Mouse (Mus musculus): ENCODE measurements around the gene Arhgef26.

The Arhgef26 gene

DNA sequence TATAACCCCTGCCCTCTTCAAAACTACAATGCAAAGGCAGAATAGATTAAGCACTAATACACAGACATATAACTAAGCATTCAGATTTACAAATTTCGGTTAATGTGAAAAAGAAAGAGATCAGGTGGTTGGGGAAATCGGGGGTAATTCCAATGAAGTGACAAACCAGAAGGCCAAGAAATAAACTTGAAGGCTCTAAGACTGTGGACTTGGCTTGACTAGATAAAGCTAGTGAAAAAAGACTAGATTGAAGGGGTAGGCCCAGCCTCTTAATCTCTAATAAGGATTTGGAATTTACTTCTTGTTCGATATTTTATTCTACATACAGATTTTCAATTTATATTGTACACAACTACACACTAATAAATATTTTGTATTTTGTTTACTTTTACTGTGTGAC lies at the start of gene Arhgef26:
Gene Arhgef26 (plus strand): TSS at position 301 of the 400 bp plus-strand sequence.
- DNase-seq = no peak

DNA sequence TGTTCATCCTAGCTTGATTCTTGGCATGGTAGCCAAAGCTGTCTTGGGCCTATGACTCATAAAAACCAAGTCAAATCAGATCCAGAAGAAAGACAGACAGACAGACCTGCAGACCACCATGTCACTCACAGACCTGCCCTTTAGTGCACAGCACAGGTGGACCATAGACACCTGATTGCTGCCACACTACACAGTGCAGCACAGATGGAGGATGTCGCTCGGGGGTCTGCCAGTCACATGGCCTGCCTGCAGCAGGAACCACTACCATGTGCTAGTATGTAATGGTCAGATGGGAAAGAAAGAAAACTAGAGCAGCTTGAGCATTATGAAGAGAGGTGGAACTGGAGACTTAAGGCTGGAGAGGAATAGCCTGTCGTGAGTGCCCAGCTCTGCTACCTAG lies 27.7 kb upstream of the Arhgef26 start:
- no peak for DNase-seq

DNA sequence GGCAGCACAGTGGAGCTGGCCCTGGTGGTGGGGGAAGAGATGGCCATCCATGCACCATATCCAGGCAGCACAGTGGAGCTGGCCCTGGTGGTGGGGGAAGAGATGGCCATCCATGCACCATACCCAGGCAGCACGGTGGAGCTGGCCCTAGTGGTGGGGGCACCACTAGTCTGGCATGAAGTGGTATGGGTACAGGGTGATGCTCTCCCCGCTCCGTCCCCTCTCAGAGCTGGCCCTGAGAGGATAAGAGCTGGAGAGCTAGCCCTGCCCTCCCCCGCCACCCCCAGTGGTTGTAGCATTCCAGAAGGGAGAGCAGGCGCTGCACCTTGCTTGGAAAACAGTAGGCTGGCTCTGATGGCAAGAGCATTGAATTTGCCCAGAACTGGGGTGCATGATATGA lies 26.9 kb upstream of the Arhgef26 start:
- no peak for DNase-seq

DNA sequence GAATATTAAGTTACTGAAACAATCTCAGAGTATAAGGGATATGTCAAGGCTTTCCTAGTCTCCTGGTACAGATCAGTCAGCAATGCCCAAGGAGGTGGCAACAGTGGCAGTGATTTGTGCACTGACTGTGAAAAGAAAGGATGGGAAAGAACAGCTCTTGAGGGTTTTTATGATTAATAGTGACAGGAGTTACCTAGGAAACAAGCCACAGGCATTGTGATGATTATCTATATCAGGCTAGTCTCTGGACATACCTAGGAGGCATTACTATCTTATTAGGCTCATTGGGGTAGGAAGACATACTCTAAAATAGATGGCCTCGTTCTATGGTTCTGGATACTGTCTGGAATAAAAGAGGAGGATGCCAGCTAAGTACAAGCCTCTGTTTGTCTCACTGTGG lies 13.4 kb upstream of the Arhgef26 start:
- DNase-seq = no peak

DNA sequence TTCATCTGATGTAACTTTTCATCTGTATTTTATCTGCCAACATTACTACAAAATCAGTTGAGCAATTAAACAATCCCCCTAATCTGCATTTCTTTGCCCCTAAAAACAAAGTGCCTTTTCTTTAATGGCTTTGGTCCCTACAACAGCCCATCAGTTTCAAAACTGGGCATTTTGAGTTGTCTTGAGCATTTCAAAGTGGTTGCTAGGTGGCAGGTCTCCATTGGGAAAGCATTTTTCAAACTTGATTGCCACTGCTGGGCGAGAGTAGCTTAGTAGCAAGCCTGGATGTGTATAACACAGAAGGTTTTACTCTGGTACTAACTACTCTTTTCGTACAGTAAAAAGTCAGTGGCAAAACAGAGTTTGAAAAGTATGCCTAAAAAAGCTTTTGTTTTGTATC lies 10.2 kb upstream of the Arhgef26 start:
- no peak for DNase-seq

DNA sequence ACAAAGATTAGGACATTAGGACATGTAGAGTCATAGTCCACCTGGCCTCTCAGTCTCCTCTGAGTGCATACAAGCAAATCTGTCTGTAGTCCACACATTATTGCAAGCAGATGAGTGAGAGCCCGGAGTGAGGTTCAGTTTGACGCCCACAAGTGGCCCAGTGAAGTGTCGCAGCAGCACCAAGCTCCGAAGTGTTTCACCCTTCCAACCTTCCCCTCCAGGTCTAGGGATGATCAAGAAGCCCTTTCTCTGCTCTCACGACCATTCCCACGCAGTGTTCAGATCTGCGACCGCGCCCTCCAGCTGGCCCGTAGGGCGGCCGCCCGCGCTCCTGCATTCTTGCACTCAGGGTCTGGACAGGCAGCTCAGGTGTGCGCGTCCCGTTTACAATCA lies 313 bp downstream of the Arhgef26 start:
- no peak for DNase-seq

DNA sequence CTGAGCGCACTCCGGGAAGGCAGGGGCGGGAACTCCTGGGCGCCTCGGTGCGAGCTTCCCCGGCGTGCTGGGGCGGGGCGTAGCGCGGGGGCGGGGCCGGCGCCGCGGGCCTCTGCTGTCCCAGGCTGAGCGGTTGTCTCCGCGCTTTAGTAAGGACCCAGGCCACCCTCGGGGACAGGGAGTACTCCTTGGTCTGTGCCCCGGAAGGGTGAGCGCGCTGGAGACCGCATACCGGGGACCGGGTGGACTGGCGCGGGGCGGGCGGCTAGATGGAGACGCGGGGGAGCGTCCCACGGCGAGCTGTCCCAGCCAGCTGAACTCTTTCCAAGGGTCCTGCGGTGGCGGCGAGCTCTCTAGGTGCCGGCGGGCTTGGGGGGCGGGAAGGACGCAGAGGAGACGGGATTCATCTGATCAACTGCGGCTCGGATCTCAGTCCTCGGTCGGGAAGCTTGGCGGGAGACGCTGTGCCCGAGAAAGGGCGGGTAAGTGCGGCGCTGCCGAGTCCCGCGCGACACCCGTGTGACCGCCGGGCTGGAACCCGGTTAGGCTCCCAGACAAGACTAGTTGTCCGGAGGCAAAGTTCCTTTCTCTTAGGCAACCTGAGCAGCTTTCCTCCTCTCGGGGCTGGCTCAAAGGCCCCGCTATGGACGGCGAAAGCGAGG lies 841 bp downstream of the Arhgef26 start:
- peak; percentile 32 to 33 for DNase-seq

DNA sequence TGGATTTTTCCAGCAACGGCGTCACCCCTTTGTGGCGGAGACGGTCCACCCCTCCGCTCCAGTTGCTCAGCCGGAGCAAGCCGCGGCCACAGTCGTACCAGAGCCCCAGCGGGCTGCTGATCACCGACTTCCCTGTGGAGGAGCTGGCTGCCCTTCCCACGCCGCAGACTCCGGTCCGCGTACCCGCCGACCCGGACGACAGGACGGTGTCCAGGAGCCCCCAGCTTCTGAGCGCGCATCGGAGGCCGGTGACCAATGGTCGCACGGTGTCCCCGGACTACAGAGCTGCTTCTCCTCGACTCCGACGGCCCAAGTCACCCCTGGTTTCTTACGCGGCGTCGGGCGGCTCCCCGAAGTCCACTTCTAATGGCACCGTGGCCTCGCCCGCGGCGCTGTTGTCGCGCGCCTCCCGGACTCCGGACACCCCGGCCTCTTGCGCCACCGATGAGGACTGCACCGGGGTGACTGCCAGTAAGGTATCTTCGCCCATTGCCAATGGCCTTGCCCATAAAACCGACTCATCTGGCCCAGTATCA lies 1.4 kb downstream of the Arhgef26 start:
- peak; percentile 27 to 31 for DNase-seq

DNA sequence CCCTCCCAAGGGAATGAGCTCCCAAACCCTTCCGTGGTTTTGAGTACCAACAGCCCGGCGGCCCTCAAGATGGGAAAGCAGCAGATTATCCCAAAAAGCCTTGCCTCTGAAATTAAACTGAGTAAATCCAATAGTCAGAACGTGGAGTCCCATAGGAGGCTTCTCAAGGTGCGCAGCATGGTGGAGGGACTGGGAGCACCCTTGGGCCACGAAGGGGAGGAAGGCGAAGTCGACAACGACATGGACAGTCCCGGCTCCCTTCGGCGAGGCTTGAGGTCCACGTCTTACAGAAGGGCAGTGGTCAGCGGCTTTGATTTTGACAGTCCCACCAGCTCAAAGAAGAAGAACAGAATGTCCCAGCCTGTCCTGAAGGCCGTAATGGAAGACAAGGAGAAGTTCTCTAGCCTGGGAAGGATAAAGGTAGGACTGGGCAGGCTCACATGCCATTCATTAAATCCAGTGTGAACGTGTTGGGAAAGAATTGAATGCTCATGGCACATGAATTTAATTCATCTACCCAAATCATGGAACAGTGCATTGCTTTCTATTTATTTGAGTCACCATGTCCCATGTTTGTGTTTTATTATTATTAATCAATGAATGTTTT lies 2.1 kb downstream of the Arhgef26 start:
- DNase-seq = peak in 1 of 2 experiments; percentile 4

DNA sequence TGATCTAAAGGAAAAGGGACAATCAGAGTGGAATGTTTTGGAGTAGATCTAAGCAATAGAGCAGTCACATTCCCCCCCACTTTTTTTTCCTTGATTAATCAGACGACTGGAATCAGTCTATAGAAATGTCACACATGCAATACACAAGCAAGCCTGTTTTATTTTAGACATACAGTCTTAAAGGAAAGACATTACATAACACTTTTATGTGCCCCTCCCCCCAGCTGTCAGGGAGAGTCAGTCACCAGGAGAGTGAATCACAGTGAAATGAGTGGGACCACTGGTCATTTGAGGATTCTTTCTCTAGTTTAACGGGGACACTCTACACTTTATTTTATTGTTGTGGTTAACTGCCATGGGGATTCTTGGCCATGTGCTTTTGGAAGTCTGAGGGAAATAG lies 2.7 kb downstream of the Arhgef26 start:
- no peak for DNase-seq

DNA sequence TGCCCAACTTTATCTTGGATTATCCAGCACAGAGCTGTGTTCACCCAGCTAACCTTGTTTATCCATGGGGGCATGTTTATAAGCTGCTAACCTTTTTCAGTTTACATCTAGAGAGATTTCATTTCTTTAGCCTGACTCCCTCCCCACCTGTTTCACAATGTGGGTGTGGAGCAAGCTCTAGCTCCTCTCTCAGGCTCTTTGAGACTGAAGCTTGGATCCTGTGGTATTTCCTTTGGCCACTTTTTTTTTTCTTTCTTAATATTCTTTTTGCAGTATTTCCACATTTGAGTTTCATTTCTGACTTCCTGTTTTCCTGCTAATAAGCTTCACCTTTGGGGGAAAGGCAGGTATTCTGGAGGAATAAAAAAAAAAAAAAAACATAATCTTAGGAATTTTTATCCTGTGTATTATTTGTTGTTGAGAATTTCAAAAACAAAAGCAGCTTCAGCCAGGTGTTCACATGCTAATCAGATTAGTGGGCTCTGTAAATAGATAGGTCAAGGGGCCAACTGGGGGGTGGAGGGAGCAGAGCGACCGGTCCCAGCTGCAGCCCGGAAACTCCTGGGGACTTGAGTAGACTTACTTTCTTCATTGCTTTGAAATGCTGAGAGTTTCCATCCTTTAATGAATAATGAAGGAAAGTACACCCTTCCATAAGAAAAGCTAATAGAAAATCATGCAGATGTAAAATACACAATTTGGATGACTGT lies 3.5 kb downstream of the Arhgef26 start:
- DNase-seq = no peak

DNA sequence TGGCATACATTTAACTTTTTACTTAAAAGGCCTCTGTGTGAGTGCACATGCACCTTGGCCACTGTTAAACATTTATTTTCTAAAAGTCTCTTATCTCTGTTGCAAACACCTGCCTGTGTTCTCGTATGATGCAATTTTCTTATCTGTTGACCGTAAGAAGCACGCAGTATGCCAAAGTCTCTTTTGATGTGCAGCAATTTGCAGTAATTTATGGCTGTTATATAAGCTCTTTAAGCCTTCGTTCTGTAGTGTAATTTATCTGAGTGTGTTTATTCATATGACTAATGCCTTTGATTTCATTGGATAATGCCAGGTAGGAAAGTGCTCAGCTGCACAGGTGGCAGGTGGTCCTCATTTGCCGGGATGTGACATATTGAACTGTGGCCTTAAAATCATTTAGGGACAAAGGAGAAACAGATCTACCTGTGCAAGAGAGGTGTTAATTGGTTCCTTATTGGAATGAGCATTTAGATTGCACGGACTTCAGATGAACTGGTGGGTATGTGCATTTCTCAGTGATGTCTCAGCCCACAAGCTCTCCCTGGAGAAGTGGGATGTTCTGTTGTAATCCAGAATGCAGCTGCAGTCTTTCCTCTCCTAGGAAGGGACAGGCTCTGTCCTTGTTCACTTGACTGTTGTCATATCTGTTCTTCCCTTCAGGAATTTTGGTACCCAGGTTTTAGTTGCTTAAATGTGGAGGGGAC lies 10.5 kb downstream of the Arhgef26 start:
- DNase-seq = no peak

DNA sequence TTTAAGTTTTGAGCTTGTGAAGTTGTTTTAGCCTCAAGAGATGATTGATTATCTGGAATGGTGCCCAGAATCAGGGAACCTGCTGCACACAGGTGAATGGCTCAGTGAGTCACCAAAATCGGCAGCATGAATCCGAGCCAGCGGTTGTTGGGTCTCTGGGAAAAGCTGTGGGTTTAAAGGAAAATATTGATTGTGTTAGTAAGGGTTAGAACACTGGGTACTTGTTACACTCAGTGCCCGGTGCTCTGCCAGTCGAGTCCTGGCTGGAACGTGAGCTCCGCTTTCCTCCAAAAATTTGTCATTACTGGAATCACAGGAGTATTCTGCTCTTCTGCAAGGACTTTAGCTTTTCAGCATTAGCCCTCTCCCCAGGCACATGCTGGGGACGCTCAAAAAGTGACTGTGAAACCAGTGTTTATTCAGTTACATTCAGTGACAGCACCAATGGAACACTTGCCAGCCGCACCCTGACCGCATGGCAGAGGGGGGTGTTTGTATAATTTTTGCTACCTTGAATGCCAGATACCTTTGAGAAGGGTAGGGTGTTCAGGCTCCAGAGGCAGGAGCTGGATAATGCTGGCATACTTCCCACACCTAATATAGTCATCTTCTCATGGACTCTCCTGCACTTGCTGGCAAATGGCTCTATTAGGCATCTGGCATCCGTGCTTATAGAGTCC lies 11.2 kb downstream of the Arhgef26 start:
- DNase-seq = no peak

DNA sequence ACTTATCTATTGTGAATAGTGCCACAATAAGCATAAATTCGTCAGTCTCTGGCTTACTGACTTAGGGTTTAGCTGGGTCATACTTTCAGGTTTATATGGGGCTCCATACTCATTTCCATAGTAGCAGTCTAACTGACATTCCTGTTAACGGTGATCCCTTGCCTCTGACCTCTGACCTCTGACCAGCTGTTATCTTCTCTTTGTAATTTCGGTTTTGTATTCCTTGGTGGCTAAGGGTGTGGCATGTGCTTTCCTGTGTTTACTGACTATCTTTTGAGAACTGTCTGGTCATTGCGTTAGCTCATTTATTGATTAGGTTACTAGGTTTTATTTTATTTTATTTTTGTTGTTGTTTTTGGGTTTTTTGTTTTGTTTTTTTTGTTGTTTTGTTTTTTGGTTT lies 13.9 kb downstream of the Arhgef26 start:
- DNase-seq = no peak

DNA sequence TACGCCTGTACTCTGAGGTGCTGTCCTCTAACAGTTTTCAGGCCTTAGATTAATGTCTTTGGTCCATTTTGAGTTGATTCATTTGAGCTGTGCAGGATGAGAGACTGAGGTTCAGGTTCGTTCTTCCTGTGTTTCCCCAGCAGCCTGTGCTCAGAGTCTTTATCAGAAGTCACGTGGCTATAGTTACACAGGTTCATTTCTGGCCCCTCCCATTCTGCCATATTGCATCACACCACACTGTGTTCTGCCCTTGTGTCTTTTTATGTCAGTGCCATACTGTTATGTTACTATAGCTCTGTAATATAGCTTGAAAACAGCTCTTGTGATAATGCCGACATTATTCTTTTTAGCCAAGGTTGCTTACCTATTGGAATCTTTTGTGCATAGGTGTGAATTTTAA lies 14.7 kb downstream of the Arhgef26 start:
- no peak for DNase-seq

DNA sequence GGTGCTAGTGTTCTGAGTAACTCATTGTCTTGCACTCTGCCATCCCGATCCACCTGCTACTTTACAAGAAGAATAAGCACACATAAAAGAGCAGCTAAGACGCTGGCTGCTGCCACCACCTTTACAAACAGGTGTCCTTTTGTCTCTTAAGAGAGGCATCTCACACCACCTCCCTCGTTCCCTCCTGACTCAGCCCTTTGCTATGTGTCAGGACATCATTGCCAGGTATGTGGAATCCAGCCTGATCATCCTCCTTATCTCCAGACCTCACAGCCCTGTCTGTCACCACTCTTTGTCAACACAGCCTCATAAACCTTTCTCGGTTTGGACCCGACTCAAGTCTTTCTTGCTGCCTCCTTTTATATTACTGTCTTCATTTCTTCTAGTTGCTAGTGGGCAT lies 29.7 kb downstream of the Arhgef26 start:
- DNase-seq = no peak

DNA sequence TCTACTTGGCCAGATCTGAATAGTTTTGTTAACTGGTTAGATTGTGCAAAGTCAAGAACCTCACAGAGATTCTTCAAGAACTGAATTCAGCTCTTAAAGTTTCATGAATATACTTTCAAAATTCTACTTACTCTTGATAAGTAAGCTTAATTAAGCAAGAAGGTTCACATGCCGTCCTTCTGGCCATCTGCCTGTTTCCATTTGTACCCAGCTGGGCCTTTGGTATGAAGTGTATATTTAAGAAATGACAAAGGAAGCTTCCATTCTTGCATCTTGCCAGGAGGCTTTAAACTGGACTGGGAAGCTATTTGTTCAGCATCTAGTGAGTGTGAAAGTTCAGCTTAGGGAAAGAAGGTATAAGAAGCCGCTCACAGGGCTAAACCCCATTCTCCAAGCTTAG lies 34.7 kb downstream of the Arhgef26 start:
- no peak for DNase-seq

DNA sequence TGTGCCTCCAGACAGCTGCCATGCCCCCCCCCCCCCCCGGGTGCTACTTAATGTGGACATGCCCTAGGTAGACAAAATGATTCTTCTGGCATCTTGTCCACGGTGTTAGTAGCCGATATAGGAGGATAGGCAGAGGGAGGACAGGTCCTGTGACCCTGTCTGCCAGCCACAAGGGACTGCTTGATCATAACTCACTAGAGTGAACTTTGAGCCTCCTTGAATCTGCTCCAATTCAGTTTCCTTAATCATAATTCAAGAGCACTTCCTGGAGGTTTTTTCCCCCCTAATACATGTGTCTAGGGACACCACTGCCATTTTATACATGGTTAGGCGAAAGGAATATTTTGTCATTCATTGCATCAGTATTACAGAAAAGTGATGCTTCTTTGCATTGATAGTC lies 36.2 kb downstream of the Arhgef26 start:
- no peak for DNase-seq

DNA sequence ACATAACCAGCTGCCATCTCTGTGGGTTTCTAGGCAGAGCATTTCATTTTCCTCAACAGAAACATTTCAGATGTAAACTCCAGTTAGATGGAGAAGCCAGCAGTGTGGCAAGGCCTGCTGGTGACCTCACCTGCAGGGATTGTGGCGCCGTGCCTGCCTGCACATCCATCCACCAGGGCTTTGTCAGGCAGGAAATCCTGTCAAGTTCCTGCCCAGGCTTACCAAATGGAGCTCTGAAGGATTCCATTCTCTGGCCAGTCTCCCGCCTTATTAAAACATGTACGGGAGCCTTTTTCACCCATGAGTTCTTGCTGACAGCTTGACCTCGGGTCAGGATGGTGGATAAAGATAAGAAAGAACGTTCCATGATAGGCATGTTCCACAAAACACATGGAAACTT lies 36.7 kb downstream of the Arhgef26 start:
- no peak for DNase-seq

DNA sequence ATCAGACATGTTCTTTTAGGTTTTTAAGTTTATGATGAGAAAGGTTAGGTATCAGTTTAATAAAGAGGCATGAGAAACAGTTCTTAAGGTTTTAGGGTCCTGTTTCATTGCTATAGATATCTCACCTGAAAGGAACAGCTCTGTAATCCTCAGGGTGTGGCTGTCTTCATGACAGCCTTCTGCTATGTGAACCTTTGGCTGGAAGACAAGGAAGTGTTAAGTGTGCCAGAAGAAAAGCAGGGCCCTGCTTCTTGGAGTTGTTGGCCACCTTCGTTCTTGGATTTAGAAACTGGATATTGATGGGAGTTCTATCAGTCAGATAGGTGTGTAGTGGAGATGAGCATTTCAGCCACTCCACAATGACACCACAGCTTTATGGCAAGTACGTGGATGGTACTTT lies 38.6 kb downstream of the Arhgef26 start:
- no peak for DNase-seq

DNA sequence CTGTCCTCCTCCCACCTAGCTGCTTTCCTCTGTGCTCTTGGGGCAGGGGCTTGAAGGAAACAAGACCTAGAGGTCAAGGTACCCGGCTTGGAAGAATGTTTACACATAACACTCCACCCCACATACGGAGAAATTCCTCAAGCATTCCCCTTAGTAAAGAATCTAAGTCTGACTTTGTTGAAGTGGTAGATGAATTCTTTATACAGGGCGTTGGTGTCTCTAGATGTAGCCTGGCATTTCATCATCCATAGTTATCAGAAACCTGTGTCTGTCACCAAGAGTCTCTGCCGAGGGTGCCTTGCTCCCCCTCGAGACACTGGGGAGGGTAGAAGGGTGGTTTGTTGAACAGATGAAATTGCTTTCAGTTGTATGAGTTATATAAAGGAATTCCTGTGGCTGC lies 41.8 kb downstream of the Arhgef26 start:
- DNase-seq = no peak

DNA sequence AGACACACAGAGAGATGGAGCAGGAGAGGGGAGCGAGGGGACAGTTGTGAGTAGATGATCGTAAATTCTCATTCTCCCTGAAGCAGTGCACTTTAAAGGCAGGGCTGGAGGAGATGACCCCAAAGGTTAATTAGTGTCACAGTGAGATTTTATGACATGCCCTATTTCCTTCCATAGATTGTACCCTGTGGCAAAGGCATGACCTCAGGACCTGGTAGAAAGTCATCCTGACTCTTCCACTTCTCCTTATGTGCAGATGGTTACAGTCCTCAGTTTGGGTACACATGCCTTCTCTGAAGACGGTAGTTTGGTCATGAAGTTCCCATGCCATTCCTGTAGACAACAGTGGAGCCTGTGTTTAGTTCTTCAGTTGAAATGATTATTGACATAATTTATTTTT lies 42.3 kb downstream of the Arhgef26 start:
- no peak for DNase-seq

DNA sequence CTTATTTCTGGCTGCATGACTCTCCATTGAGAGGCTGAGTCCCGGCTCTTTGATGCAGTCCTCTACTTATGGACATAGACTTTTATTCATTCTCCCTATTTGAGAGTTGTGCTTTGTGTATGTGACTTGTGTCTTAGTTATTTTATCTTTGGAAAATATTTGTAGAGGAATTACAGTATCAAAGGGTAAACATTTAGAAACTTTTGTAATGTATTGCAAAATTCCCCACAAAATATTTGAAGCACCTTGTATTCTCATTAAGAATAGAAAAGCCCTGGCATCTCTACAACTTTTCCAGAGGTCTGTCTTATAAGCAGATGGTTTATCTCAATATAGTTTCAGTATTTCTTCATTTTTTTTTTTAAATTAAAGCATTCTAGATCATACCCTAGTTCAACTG lies 44.7 kb downstream of the Arhgef26 start:
- no peak for DNase-seq
